Mouse (Mus musculus) bone marrow macrophage, adult 2 months (primary cell): ENCODE measurements at regions not wholly inside any gene's neighbourhood (a gene's known extent, or its start where the extent isn't known, plus 50 kb on each side); places are given as distances from the start of the nearest gene placed in this dataset.

ENCODE experiments used
- CTCF ChIP-seq: IDR thresholded peaks from 2 replicates; pipeline ENCODE4 v1.5.1; 2012; ENCODE audit warnings: low read depth, mild to moderate bottlenecking, low read length, moderate library complexity
- POLR2A ChIP-seq: IDR thresholded peaks from 2 replicates; pipeline ENCODE4 v1.6.1; 2012; ENCODE audit warnings: mild to moderate bottlenecking, low read depth, low read length, borderline replicate concordance

DNA sequence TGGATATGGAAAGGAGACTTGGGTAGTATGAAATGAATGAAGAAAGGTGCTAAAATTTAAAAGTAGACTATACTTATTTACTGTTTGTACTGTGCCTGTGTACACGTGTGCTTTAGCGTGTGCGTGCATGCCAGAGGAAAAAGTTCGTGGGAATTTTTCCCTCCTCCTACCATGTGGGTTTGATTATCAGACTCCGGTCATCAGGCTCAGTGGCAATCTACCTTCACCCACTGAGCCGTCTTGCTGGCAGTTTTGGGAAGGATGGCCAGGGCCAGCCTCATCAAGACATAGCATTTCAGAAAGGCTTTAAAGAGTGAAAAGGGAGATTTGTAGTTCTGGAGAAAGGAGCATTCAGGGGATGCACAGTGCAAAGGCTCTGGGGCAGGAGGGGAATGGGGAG lies 87.0 kb upstream of the Tpm1 start:
- TF ChIP-seq POLR2A (no peak), CTCF (no peak)
